Mouse (Mus musculus): ENCODE data around the gene Slc31a1.

The Slc31a1 gene

GRCm38 (mm10) chr4:62398956-62399355 lies 38.4 kb downstream of the Slc31a1 start:
- no peak for DNase-seq (ENCODE audit: low read depth in 2 of 2, low spot score in 2 of 2)

- no peak for DNase-seq (ENCODE audit: low read depth in 2 of 2, low spot score in 2 of 2)
These were observed 45.6 kb downstream of the Slc31a1 start for GRCm38 (mm10) chr4:62406133-62406532.

GRCm38 (mm10) chr4:62407730-62408582 lies 47.4 kb downstream of the Slc31a1 start:
- DNase-seq (ENCODE audit: low read depth in 2 of 2, low spot score in 2 of 2) = peak; percentile 35 to 55

GRCm38 (mm10) chr4:62408601-62409282 lies 48.2 kb downstream of the Slc31a1 start, which contains the start of the genes Cdc26 and Prpf4:
Gene Cdc26 (minus strand): TSS chr4:62408642.
Gene Prpf4 (plus strand): TSS chr4:62408797.
- DNase-seq (ENCODE audit: low read depth in 2 of 2, low spot score in 2 of 2) = peak; percentile 95

- DNase-seq (ENCODE audit: low read depth in 2 of 2, low spot score in 2 of 2) = no peak
These were observed 49.1 kb downstream of the Slc31a1 start for GRCm38 (mm10) chr4:62409615-62410014.

GRCm38 (mm10) chr4:62410325-62410724 lies 49.8 kb downstream of the Slc31a1 start:
- no peak for DNase-seq (ENCODE audit: low read depth in 2 of 2, low spot score in 2 of 2)

GRCm38 (mm10) chr4:62411606-62412005 lies 51.1 kb downstream of the Slc31a1 start:
- no peak for DNase-seq (ENCODE audit: low read depth in 2 of 2, low spot score in 2 of 2)

GRCm38 (mm10) chr4:62418448-62418847 lies 57.9 kb downstream of the Slc31a1 start:
- DNase-seq (ENCODE audit: low read depth in 2 of 2, low spot score in 2 of 2) = no peak

GRCm38 (mm10) chr4:62419091-62419490 lies 58.6 kb downstream of the Slc31a1 start:
- no peak for DNase-seq (ENCODE audit: low read depth in 2 of 2, low spot score in 2 of 2)

- DNase-seq (ENCODE audit: low read depth in 2 of 2, low spot score in 2 of 2) = no peak
These were observed 65.4 kb downstream of the Slc31a1 start for GRCm38 (mm10) chr4:62425891-62426290.

- DNase-seq (ENCODE audit: low read depth in 2 of 2, low spot score in 2 of 2) = no peak
These were observed 67.6 kb downstream of the Slc31a1 start for GRCm38 (mm10) chr4:62427978-62428758.

GRCm38 (mm10) chr4:62429616-62430015 lies 69.1 kb downstream of the Slc31a1 start:
- DNase-seq (ENCODE audit: low read depth in 2 of 2, low spot score in 2 of 2) = no peak

GRCm38 (mm10) chr4:62430678-62431077 lies 70.2 kb downstream of the Slc31a1 start:
- no peak for DNase-seq (ENCODE audit: low read depth in 2 of 2, low spot score in 2 of 2)

GRCm38 (mm10) chr4:62431522-62431921 lies 71.0 kb downstream of the Slc31a1 start:
- no peak for DNase-seq (ENCODE audit: low read depth in 2 of 2, low spot score in 2 of 2)

GRCm38 (mm10) chr4:62433939-62434870 lies 73.7 kb downstream of the Slc31a1 start:
- DNase-seq (ENCODE audit: low read depth in 2 of 2, low spot score in 2 of 2) = no peak

- DNase-seq (ENCODE audit: low read depth in 2 of 2, low spot score in 2 of 2) = no peak
These were observed 74.6 kb downstream of the Slc31a1 start, which contains the start of gene Rnf183 for GRCm38 (mm10) chr4:62435081-62435480. Gene Rnf183 (minus strand): TSS chr4:62435252.

- DNase-seq (ENCODE audit: low read depth in 2 of 2, low spot score in 2 of 2) = no peak
These were observed 76.8 kb downstream of the Slc31a1 start for GRCm38 (mm10) chr4:62437256-62437778.

GRCm38 (mm10) chr4:62437871-62438270 lies 77.3 kb downstream of the Slc31a1 start:
- no peak for DNase-seq (ENCODE audit: low read depth in 2 of 2, low spot score in 2 of 2)

- DNase-seq (ENCODE audit: low read depth in 2 of 2, low spot score in 2 of 2) = no peak
These were observed 79.3 kb downstream of the Slc31a1 start for GRCm38 (mm10) chr4:62439793-62440192.

- no peak for DNase-seq (ENCODE audit: low read depth in 2 of 2, low spot score in 2 of 2)
These were observed 80.0 kb downstream of the Slc31a1 start for GRCm38 (mm10) chr4:62440544-62440943.

Data from CD8-positive naive resting alpha-beta T cell, adult 2 months (primary cell).